Mouse (Mus musculus) gastrocnemius, adult 18-20 months (tissue): Measurements from ENCODE around the gene Krt76. TPM values are rescaled to one million over a fixed set of nuclear protein-coding genes. Genes with fewer than 3 reads are reported as not detected.

Experiments used
- DNase-seq: peaks from one replicate; pipeline ENCODE4 v3.0.0; 2021; ENCODE audit warnings: low spot score
- long read RNA-seq, 2 experiments: library from polyadenylated mRNA; stranded (forward); transcript quantifications; one replicate each; pipeline ENCODE4 v2.0.0; 2021
- total RNA-seq, 2 experiments: library from RNA; stranded (reverse); gene quantifications; 2 replicates each; pipeline ENCODE4 v1.2.3; 2021

Krt76 gene
- total RNA-seq: not detected
- long read RNA-seq, experiment 1: 0 reads
- long read RNA-seq, experiment 2: 0 reads

- DNase-seq: no peak
Observed at GRCm38 (mm10) chr15:101892820-101893219, at the start of gene Krt76. Gene Krt76, minus strand, starts transcription at chr15:101892920.

DNA sequence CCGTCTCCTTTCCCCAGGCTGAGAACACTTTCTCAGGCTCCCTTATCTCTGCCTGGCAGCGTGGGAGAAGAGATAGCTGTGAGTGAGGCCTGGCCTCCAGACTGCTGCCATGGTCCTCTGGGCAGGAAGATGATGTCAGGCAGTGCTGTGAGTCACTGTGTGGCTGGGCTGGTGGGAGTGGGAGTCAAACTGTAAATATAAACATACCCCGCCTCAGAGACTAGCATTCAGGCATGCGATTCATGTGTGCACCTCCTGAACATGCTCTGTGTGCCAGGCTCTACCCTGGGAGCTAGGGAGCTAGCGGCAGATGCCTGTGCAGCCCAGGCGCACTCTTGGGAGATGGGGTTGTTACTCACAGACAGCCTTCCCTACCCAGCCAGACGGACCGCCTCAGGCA lies 49.2 kb upstream of the Krt76 start:
- no peak for DNase-seq

- DNase-seq: no peak
Observed at GRCm38 (mm10) chr15:101940274-101940829, 47.6 kb upstream of the Krt76 start, which contains the start of gene Krt79. Gene Krt79, minus strand, starts transcription at chr15:101940324.

- DNase-seq: no peak
Observed at GRCm38 (mm10) chr15:101938600-101939308, 46.0 kb upstream of the Krt76 start.

DNA sequence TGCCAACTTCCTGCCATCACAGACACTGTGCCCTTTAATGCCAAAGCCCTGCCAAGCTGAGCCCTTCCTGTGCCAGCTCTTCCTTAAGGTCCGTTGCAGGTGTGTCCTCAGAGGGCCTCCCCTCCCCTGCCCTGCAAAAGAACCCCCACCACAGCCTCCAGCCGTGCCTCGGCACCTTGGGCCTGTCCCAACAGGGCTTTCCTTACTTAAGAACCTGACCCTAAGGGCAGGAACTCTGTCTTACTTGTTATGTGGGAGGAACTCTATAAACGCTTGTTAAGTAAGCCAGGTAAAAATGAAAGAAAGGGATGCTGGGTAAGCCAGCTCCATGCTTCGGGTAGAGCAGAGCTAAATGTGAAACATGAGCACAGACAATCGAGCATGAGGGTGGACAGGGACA lies 40.3 kb upstream of the Krt76 start:
- no peak for DNase-seq

DNA sequence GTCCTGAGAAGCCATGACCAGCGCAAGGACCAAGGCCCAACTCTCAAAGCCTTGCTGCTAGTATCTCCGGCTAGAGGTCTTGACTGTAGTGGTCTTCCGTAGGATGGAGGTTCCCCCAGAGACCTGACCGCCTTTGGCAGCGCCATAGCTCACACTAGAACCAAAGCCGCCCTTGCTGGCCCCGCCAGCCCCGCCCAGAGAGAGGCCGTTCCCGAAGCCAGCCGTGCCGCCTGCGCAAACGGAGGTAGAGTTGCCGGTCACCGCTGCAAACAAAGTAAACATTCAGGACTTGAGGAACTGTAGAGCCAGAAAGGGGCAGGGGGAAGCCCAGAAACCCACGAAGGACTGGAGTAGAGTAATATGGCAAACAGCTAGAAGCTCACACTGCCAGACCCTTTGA lies 36.9 kb upstream of the Krt76 start:
- no peak for DNase-seq

GRCm38 (mm10) chr15:101929087-101929486 lies 36.4 kb upstream of the Krt76 start:
- no peak for DNase-seq

DNA sequence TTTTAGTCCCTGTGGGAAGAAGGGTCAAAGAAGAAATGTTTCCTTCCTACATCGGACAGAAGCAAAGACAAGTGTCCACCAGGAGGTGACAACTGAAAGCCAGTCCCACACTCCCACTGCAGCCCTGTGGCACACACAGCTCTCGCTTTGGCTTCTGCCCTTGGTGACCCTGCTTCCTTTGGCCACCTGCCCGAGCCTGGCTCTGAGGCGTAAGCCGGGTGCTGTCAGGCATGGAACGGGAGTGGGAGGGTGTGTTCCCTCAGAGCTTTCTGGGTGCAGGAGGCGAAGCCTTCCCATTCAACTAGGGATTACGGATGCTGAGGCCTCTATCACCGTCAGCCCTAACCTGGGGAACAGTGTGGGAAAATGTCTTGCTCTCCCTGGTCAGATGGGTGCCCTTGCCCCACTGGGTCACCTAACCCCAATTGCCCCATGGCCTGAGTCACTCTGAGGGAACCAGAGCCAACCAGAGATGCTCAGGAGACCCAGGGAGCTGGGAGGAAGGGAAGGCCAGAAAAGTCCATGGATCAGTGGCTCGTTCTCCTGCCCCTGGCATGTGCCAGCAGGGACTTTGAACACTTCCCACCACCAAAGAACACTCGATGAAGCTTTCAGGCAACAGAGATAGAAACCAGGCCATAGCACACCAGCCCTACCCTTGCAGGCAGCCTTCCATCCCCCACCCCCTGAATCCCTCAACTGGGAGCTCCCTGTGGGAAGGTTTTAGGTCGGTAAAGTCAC lies 34.8 kb upstream of the Krt76 start:
- DNase-seq: no peak

- no peak for DNase-seq
Observed at GRCm38 (mm10) chr15:101925041-101925440, 32.3 kb upstream of the Krt76 start.

GRCm38 (mm10) chr15:101924635-101925034 lies 31.9 kb upstream of the Krt76 start, which contains the start of gene Krt4:
Gene Krt4, minus strand, starts transcription at chr15:101924735.
- no peak for DNase-seq

DNA sequence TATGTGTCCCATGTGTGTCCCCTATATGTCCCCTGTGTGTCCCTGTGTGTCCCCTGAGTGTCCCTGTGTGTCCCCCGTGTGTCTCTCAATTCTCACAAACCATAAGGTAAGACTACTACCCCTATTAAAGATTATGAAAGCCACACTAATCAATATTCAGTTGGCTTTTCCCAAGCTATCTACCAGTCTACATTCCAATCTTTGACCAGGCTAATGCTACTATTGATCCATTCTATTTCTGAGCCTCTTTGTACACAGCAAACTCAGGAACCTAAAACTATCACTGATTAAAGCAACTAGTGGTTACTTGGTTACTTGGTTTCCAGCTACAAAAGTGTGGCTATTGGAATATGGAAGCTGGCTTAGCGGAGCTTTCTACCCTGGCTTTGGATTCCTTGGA lies 29.6 kb upstream of the Krt76 start:
- DNase-seq: no peak

DNA sequence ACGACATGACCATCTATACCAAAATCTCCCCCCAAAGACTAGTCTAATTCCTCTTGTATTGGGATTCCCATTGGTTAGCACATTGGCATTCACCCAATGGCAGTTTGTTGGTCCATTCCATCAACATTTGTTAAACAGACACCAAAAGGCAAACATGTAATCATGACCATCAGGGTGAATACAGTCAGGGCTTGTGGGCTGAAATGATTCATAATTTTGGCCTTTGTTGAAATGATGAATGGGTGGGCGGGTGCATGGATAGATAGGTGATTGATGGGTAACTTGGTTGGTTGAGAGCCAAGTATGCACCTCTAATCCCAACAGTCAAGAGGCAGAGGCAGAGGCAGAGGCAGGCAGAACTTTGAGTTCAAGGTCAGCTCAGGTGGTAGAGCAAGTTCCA lies 23.4 kb upstream of the Krt76 start:
- no peak for DNase-seq

DNA sequence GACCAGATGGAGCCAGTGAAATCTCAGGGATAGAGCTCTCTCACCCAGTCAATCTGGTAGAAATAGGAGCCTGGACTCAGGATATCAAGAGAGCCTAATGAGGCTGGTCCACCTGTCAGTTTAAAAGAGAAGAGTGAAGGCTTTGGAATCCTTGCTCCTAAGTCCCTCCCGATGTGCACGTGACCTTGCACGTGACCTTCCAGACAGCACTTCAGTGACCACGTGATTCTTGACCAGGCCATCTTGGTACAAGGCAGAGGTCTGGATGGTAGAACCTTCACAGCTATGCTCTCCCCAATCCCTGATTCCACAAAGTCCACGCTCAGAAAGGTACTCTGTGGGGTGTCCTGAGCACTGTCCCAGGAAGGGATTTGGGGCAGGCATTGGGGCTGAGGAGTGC lies 12.1 kb upstream of the Krt76 start:
- DNase-seq: no peak

- DNase-seq: no peak
Observed at GRCm38 (mm10) chr15:101902171-101903149, 9.7 kb upstream of the Krt76 start.

DNA sequence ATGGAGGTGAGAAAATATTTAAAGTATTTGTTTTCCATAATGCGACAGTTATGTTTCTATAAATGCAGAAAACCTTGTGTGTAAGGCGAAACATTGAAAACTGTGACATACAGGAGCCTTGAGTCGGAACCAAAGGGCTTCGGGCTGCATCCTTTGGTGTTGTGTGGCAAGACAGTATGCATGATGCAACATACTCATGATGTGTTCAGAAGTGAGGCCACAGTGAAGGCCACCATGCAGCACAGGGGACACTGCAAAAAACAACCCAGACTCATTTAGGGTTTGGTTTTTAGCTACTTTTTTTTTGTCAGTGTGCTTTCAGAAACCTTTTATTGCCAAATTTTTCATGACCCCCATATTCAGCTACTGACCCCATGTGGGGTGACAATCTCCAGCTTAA lies 2.5 kb upstream of the Krt76 start:
- DNase-seq: no peak

DNA sequence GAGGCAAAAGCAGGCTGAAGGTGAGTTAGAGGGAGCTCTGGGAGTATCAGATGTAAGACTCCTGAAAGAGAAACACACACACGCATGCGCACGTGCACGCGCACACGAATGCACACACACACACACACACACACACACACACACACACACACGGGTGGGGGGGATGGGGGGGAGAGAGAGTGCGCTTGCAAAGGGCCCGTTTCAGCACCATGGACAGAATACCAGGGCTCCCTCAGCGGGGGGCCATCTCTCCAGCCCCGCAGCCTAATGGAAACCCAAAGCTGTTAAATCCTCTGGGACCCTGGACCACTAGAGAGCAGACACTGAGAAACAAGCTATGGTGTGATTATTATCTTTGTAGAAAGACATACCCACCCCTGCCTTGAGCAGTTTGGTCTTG lies 12.9 kb downstream of the Krt76 start:
- DNase-seq: no peak

- DNase-seq: no peak
Observed at GRCm38 (mm10) chr15:101878041-101878440, 14.7 kb downstream of the Krt76 start.

DNA sequence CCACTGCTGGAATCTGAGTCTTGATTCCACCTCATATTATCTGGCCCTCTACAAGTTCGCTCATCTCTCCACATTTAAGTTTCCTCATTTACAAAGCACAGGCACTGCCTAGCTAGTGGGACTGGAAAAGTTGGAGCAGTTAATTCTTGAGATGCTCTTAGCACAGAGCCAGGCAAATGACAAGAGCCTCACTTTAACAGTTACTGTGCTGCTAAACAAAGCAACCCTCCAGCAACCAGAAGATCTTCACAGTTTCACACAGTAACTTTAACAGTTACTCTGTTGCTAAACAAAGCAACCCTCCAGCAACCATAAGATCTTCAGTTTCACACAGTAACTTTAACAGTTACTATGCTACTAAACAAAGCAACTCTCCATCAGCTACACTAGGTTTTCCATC lies 18.3 kb downstream of the Krt76 start:
- DNase-seq: no peak

- no peak for DNase-seq
Observed at GRCm38 (mm10) chr15:101873231-101873630, 19.5 kb downstream of the Krt76 start.

DNA sequence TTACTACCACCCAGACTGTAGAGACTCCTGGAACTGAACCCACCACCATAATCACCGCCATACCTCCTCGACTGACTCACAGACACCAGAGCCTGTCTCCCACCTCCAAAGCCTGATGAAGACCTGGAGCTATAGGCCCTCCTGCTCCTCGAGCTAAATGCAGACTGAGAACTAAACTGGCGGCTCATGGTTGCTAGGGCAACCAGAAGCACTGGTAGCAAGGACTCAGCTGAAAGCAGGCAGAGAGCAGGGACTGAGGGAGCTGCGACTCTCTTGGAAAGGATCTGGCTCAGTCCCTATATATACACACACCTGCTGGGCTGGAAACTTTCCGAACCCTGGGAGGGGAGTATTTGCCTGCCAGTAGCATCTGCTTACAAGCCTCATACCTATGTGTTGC lies 23.3 kb downstream of the Krt76 start, which contains the start of gene Krt77:
Gene Krt77 (minus strand): TSS at position 275 of the 400 bp plus-strand sequence.
- no peak for DNase-seq

DNA sequence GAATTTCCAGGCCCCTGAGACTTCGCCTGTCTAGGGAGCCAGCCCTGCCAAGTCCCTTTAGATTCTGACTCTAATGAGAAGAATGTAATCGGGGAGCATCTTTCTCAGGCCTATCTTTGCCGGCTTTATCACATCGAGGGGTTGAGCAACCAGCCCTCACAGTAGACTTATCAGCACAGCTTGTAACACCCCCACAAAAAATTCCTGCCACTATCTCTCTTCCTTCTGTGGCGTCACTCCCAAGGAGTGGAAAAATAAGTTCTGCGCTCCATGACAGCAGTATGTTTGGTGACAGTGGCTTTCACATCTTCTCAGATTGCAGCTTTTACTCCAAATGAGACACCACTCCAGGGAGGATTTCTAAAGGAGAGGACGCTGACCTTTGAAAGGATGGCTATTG lies 26.0 kb downstream of the Krt76 start:
- DNase-seq: no peak
